Mouse (Mus musculus) large intestine, adult 2 months (tissue): ENCODE results near the gene Spsb4. TPM values are rescaled to one million over a fixed set of nuclear protein-coding genes. Genes with fewer than 3 reads are reported as not detected.

Experiments
- DNase-seq: peaks from one replicate; pipeline ENCODE4 v3.0.0-alpha.2; 2012; ENCODE audit warnings: low read depth, low spot score
- WGBS: fragments of 180-500 bp; shearing (Covaris S2); methylation state at CpG from one replicate; pipeline ENCODE4 v1.1.7; 2018; 5-methylcytosine and 5-hydroxymethylcytosine counted together
- polyA plus RNA-seq: library from polyadenylated mRNA; depleted of rRNA; stranded (reverse); fragments of >200 nt; gene quantifications from 2 replicates; pipeline ENCODE4 v1.2.3, GENCODE M21; 2012

The Spsb4 gene
- polyA plus RNA-seq, 1 experiment = 0.77 TPM

DNA sequence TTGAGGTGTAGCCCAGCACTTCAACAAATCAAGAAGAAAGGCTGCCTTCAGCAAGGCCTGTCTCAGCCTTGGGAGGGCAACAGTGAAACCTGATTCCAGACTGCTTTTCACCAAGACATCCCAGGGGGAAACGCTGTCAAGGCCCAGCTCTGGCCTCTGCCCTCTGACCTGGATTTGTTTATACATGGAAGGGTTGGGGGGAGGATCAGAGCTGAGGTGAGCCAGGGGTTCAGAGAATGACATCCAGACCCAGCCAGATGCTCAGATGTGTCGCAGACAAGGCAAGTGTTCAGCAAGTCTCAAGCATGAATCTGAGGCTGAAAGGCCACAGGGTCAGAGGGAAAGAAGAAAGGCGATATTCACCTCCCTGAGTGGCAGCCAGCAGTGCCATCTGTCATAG lies 36.3 kb downstream of the Spsb4 start:
- DNase-seq = no peak
- 77% methylated on average over 3 of the region's 3 CpGs for WGBS

DNA sequence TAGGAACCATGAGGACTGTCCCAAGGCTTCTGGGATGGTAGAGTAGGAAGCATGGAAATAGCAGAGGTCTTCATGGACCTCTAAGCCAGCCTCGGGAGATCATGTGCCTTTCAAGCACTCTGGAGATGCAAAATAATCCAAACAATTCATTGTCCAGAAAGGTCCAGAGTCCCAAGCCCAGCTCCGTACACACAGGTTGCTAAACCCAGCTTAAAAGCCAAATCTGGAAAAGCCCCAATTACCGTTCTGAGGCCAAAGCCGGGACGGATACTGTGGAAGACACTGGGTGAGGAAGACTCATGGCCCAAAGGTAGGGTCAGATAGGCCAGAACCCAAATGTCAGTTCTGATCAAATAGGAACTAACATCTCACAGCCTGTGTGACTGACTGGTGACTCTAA lies 36.8 kb downstream of the Spsb4 start:
- DNase-seq = no peak
- WGBS = 90% methylated on average over 5 of the region's 5 CpGs

DNA sequence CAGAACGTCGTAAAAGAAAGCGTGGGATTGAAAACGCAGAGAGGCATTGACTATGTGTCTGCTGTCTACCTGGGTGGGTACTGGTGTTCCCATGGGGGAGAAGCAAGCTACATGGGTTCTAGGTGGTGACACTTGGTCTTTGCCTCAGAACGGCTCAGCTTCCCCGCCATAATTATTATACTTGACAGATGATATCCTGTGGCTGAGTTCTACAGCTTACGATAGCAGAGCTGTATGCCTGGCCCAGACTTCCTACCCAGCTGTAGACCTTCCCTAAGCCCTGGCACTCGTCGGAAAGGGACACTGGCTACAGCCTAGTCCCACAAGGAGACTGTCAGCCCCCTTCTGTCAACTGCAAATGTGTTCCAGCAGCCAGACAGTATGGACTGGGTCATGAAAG lies 37.5 kb downstream of the Spsb4 start:
- WGBS = 66% methylated on average over 9 of the region's 9 CpGs
- no peak for DNase-seq

GRCm38 (mm10) chr9:96980037-96980997 lies 38.3 kb downstream of the Spsb4 start:
- no peak for DNase-seq
- whole genome bisulfite sequencing = 44% methylated on average over 10 of the region's 10 CpGs

DNA sequence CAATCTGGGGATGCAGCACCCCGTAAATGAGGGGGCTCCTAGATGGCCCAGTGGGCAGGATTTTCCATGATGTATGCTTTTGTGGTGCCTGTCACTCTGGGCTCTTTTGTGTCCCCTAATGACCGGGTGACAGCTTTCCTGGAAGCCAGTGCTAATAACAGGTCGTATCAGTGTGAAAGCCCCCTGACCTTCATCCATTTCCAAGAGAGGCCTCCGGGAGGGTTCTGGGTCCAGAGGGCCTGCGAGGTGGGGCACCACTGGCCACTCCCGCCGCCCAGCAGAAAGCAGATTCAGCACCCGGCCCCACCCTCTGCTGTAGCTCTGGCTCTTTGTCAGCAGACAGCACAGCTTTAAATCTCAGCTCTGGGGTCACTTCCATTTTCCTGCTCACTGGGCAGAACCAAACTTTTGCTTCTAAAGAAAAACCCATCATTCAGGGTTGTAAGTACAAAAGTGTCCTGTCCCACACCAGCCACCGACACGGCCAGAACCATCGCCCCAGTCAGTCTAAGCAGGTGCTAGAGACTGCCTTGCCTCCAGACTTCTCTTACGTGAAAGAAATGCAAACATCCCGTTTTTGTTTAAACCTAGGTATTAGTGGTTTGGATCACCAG lies 39.1 kb downstream of the Spsb4 start:
- DNase-seq = no peak
- WGBS = 18% methylated on average over 13 of the region's 13 CpGs

DNA sequence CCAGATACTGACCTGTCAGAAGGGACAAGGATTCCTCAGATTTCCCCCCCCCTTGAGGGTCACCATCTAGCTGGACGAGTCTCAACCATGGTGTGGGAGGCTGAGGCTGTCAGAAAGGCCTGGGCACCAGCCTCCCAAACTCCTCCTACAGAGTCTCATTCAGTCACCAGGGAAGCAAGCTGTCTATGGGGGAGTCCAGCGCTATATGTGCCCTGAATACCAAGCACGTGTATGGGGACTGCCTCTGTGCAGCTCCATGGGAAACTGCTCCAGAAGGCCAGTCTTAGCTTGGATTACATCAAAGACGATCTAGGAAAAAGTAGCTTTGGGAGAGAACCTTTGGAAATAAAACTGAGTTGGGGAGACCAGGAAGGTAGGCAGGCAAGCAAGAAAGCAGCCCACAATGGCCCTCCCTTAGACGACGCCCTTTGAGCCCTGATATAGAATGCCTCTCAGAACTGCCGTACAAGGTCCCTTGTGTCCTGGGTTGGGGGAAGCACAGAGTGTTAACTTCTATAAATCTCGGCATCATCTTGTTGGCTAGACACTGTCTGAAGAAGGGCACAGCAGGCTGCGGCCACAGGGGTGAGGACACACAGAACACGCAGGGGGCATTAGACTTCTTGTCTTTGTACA lies 40.4 kb downstream of the Spsb4 start:
- WGBS = 80% methylated on average over 10 of the region's 10 CpGs
- no peak for DNase-seq

GRCm38 (mm10) chr9:96977287-96978145 lies 41.1 kb downstream of the Spsb4 start:
- WGBS = 63% methylated on average over 13 of the region's 13 CpGs
- no peak for DNase-seq

GRCm38 (mm10) chr9:96973091-96973490 lies 45.6 kb downstream of the Spsb4 start:
- WGBS = 29% methylated on average over 9 of the region's 9 CpGs

DNA sequence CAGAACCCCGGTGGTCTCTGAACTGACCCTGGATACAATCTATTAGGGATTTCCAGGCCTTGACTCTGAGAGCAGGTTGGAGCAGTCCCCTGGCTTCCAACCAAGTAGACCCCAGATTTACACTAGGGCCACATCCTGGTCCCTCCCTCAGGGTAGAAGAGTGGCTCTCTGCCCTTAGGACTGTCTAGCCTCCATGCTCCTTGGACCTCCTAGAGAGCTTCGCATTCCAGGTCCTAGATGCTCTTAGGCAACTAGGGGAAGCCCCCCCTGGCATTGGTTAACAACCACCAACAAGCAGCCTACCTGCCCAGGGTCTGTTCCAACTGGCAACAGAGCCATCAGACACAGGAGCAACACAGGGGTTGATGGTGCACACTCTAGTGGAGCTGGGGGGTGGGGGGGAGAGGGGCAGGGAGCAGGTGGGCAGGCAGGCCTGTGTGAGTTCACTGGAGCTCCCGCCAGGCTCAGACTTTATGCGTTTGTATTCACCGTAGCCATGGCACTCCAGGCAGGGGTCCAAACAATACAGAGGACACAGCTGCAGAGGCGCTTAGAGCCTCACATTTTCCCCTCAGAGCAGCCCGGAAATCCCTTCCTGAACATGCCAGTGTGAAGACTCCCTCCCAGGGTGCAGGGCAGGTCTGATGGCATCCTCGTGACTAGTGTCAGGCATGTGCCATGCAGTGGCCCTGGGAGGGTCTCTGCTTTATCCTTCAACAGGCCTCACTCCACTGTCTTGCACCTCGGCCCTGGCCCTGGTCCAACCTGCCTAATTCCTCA lies 46.8 kb downstream of the Spsb4 start:
- no peak for DNase-seq
- WGBS = 27% methylated on average over 9 of the region's 9 CpGs

More at GRCm38 (mm10) chr9:96973091-96973490, 45.6 kb downstream of the Spsb4 start:
- no peak for DNase-seq

- 43% methylated on average over 1 of the region's 1 CpGs for WGBS
- no peak for DNase-seq
Observed at GRCm38 (mm10) chr9:96967516-96967915, 51.1 kb downstream of the Spsb4 start.

GRCm38 (mm10) chr9:96966465-96966864 lies 52.2 kb downstream of the Spsb4 start:
- 51% methylated on average over 7 of the region's 7 CpGs for WGBS

GRCm38 (mm10) chr9:96963443-96964215 lies 55.0 kb downstream of the Spsb4 start:
- 80% methylated on average over 13 of the region's 13 CpGs for WGBS
- no peak for DNase-seq

More at GRCm38 (mm10) chr9:96966465-96966864, 52.2 kb downstream of the Spsb4 start:
- DNase-seq = no peak

GRCm38 (mm10) chr9:96962714-96963113 lies 55.9 kb downstream of the Spsb4 start:
- WGBS = 75% methylated on average over 8 of the region's 8 CpGs
- no peak for DNase-seq

DNA sequence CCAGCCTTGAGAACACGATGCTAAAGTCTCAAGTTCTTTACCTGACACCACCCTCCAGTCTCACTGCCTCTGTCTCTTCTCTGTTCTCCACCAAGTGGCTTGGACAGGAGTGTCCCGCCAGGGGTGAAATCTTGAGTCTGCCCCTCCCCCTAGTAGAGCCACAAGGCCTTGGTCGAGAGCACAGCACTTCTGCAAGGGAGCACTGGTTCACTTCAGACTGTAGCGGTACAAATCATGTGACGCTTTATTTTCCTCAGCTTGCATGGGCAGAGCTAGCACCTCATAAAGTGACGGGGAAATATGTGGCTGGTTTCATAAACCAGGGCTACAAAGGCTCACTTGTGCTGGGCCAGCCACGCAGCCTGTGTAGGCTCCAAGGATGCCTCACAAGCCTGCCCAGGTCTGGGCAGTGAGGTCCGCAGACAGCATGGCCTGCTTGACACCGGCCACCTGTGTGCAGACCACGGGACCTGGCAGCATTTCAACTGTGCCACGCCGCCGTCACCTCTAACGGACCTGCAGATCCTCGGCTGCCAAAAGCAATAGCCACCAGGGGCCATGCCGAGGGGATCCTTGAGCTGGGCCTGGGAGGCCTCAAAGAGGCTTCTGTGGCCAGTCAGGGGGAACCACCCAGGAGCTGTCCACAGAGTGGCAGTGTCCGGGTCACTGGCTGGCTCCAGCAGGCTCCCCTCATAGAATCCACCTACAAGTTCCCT lies 56.5 kb downstream of the Spsb4 start:
- WGBS = 28% methylated on average over 17 of the region's 17 CpGs
- DNase-seq = no peak

DNA sequence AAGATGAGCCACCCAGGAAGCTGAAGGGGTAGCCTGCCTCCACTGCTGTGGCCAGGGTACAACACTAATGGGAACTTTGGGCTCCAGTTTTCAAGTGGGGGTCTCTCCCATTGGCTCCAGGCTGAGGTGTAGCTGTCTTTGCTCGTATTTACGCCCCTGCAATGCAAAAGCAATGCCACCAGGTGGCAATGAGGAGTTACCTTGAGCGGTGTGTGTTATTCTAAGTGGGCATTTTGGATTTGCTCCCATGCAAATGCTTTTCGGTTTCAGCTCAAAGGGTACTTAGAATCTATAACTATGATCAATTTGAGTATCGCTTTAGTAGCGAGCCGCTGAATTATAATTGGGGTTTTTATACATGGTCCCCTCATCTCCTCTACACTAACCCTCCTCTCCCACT lies 57.6 kb downstream of the Spsb4 start:
- no peak for DNase-seq
- 52% methylated on average over 7 of the region's 7 CpGs for WGBS

DNA sequence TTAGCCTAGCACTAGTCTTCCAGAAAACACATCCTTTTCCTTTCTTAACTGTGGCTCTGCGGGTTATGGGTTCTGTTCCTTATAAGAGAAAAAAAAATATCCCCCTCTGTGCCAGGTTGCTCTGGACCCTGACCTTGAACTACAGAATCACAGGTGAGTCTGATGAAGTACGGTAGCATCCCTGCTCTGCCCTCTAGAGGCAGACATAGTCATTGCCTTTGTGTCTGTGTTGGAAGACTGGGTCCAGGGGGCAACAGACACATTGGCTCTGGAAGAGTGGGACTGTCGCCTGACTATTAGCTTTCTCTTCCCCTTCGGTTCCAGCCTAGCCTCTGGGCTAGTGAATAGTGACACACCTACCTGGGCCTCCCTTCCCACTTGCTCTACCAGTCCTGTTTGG lies 58.4 kb downstream of the Spsb4 start:
- WGBS = 63% methylated on average over 4 of the region's 4 CpGs
- no peak for DNase-seq

DNA sequence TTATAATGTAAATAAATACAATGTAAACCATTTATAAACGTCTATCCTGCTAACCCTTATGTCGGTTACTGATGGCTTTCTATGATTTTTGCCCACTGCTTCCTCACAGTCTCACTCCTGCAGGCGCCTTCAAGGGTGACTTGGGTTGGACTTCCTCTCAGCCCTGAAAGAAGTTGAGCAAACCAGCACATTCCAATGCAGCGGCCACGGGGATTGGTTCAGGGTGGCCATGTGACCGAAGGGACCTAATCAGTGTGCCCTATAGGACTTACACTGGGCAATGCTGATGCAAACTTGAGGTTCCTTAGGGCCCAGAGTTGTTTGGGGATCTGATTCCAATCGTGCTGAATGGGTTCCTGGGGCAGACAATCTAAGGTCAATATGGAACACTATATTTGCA lies 59.2 kb downstream of the Spsb4 start:
- DNase-seq = no peak
- WGBS = 77% methylated on average over 7 of the region's 7 CpGs
